Mouse (Mus musculus): ENCODE measurements around the gene Itsn1. TPM values are rescaled to one million over a fixed set of nuclear protein-coding genes. Genes with fewer than 3 reads are reported as not detected.

The Itsn1 gene
- polyA plus RNA-seq, 2 experiments: 24.8 to 46.6 TPM

DNA sequence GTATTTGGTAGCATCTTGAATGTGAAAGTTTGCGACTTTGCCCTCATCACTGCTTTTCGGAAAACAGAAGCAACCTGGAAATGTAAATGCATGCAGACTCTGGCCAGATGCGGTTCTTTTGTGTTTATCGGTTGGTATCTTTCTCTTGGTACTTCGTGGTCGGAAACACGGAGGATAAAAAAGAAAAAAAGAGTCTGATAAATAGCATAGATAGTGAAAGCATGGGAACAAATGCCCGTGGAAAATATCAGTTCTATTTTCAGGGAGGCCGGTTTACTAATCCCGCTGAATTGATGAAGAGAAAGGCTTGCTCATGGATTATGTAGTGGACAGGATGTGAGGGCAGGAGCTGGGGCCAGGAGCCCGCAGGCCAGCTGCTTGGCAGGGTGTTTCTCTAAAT is 1.4 kb downstream of the Itsn1 start:
- H3K9ac ChIP-seq (ENCODE audit: low read depth, low read length, severe bottlenecking): peak overlapping the region; percentile 93

DNA sequence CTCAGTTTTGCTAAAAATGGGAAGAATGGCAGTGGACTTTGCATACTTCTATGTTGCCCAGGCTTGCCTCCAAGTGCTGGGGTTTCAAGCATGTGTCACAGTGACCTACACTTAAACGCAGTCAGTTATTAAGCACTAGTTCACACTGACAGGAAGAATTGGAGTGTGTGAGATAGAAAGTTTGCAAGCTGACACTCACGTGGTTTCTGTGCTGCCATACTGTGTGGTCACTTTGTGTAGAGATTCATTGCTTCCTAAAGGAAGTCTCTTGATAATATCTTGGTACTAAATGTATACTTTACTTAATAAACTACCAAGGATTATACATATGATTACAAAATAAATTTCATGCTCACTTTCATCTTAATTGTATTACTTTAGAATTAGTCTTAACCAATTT is 3.7 kb downstream of the Itsn1 start:
- Histone ChIP-seq H3K9ac (ENCODE audit: low read depth, low read length, severe bottlenecking) (no peak overlapping the region), H3K36me3 (ENCODE audit: control insufficient read depth, insufficient read depth, low read length) (no peaks in the 10 kb centered on the region), H3K4me2 (replicated peaks; ENCODE audit: low read depth, low read length, severe bottlenecking) (no peak overlapping the region), H3K27me3 (ENCODE audit: control insufficient read depth, insufficient read depth, low read length) (no peaks in the 10 kb centered on the region), H3K27ac (replicated peaks; ENCODE audit: low read depth, low read length) (no peak overlapping the region), H3K4me1 (ENCODE audit: control insufficient read depth, insufficient read depth, low read length) (peaks cover 16% of the 10 kb centered on the region), H3K4me3 (replicated peaks; ENCODE audit: low read length) (no peak overlapping the region), H3K9me3 (ENCODE audit: control insufficient read depth, low read length) (no peaks in the 10 kb centered on the region)
- 66% methylated on average over 2 of the region's 2 CpGs for WGBS
- no peak for TF ChIP-seq POLR2A (IDR thresholded peaks at IDR 0.05; ENCODE audit: borderline replicate concordance, extremely low read depth, insufficient read depth, insufficient read length)
- DNase-seq (ENCODE audit: low spot score) (no peak), ATAC-seq (ENCODE audit: low FRiP score, low read depth) (no peak)

More for the DNA sequence above, 1.4 kb downstream of the Itsn1 start:
- Histone ChIP-seq H3K36me3 (ENCODE audit: control insufficient read depth, insufficient read depth, low read length) (no peaks in the 10 kb centered on the region), H3K27me3 (ENCODE audit: control insufficient read depth, insufficient read depth, low read length) (no peaks in the 10 kb centered on the region), H3K4me3 (replicated peaks; ENCODE audit: low read length) (peak overlapping the region; percentile 80), H3K4me2 (replicated peaks; ENCODE audit: low read depth, low read length, severe bottlenecking) (peak overlapping the region; percentile 78), H3K9me3 (ENCODE audit: control insufficient read depth, low read length) (no peaks in the 10 kb centered on the region), H3K27ac (replicated peaks; ENCODE audit: low read depth, low read length) (peak overlapping the region; percentile 87; the same call in 1 of the 2 replicates), H3K4me1 (ENCODE audit: control insufficient read depth, insufficient read depth, low read length) (peaks cover 30% of the 10 kb centered on the region)
- no peak for ATAC-seq (ENCODE audit: low FRiP score, low read depth)
- no peak for DNase-seq (ENCODE audit: low spot score)
- no peak for TF ChIP-seq POLR2A (IDR thresholded peaks at IDR 0.05; ENCODE audit: borderline replicate concordance, extremely low read depth, insufficient read depth, insufficient read length)
- WGBS: 1% methylated on average over 11 of the region's 11 CpGs

DNA sequence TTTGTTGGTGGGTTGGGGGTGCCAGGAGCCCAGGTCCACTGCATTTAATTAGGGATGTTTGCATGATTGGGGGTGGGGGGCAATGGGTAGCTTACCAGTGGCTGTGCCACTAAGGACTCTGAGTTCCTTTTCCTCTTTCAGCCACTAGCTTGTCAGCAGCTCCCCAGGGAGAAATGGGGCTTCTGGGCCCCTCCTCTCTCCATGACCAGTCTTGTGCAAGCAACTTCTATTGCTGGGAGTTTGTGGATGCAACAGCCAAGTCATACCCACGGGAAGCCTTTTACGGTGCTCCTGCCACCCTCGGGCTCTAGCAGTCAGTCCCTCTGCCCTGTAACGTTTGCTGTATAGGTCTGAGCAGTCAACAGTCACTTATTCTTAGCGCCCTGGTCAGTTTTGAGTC is 5.7 kb downstream of the Itsn1 start:
- no peaks in the 10 kb centered on the region for H3K36me3 ChIP-seq (ENCODE audit: control insufficient read depth, insufficient read depth, low read length)
- no peak for TF ChIP-seq POLR2A (IDR thresholded peaks at IDR 0.05; ENCODE audit: borderline replicate concordance, extremely low read depth, insufficient read depth, insufficient read length)
- no peak for ATAC-seq (ENCODE audit: low FRiP score, low read depth)
- no peak overlapping the region for H3K4me2 ChIP-seq (replicated peaks; ENCODE audit: low read depth, low read length, severe bottlenecking)
- no peak overlapping the region for H3K9ac ChIP-seq (ENCODE audit: low read depth, low read length, severe bottlenecking)
- H3K27ac ChIP-seq (replicated peaks; ENCODE audit: low read depth, low read length): no peak overlapping the region
- DNase-seq (ENCODE audit: low spot score): peak; percentile 12
- H3K9me3 ChIP-seq (ENCODE audit: control insufficient read depth, low read length): no peaks in the 10 kb centered on the region
- no peak overlapping the region for H3K4me3 ChIP-seq (replicated peaks; ENCODE audit: low read length)
- H3K27me3 ChIP-seq (ENCODE audit: control insufficient read depth, insufficient read depth, low read length): no peaks in the 10 kb centered on the region
- H3K4me1 ChIP-seq (ENCODE audit: control insufficient read depth, insufficient read depth, low read length): peaks cover 15% of the 10 kb centered on the region
- WGBS: 56% methylated on average over 5 of the region's 5 CpGs

DNA sequence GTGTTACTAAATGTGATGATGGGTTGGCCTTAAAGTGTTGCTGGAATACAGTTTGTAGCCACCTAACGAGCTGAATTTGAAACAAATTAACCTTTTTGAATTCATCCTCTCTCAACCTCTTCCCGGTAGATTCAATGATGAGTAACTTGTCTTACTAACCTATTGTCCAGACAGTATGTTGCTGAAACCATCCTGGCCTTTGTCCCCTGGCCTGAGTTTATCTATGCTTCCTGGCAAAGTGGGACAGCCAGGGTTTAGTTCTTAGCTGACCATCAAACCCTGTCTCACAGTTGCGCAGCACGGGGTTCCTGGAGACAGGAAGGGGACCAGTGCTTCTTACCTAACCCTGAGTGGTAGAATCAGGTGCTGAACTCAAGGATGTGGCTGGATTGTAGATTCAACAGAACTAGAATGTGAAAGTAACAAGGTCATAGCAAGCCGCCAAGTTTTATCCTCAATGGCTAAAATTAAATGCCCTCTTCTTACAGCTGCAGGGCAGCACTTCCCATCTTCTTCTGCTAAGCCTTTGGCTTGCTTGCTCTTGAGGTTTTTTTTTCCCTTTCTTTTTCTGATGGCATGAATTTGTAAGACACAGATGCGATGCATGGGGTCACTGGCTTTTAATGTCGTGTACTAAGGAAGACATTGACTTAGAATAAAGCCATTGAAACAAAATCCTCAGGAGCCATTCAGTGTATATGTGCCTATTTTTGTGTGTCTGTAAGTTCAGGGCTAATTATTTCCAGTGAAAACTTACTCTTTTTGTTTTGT is 7.2 kb downstream of the Itsn1 start:
- 81% methylated on average over 7 of the region's 7 CpGs for WGBS
- Histone ChIP-seq H3K9ac (ENCODE audit: low read depth, low read length, severe bottlenecking) (no peak overlapping the region), H3K4me2 (replicated peaks; ENCODE audit: low read depth, low read length, severe bottlenecking) (no peak overlapping the region), H3K9me3 (ENCODE audit: control insufficient read depth, low read length) (no peaks in the 10 kb centered on the region), H3K36me3 (ENCODE audit: control insufficient read depth, insufficient read depth, low read length) (no peaks in the 10 kb centered on the region), H3K27ac (replicated peaks; ENCODE audit: low read depth, low read length) (no peak overlapping the region), H3K4me1 (ENCODE audit: control insufficient read depth, insufficient read depth, low read length) (peaks cover 8% of the 10 kb centered on the region), H3K4me3 (replicated peaks; ENCODE audit: low read length) (no peak overlapping the region), H3K27me3 (ENCODE audit: control insufficient read depth, insufficient read depth, low read length) (no peaks in the 10 kb centered on the region)
- DNase-seq (ENCODE audit: low spot score) (no peak), ATAC-seq (ENCODE audit: low FRiP score, low read depth) (no peak)
- TF ChIP-seq POLR2A (IDR thresholded peaks at IDR 0.05; ENCODE audit: borderline replicate concordance, extremely low read depth, insufficient read depth, insufficient read length): no peak

DNA sequence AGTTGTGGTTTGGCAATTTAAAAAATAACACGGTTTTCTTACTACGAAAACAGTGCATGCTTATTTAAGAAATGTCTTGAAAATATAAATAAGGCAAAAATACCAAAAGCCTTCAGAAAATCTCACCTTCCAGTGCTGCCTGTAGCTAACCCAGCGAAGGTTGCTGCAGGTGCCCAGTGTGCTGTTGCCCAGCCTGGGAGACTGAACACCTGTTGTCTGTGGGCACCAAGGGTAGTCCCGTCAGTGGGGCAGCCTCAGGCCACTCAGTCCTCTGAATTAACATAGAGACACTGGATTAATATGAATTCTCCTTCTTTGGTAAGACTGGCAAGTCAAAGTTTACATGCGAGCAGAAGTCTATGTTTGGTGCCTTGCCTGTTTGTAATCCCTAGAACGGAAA is 9.4 kb downstream of the Itsn1 start:
- no peak for TF ChIP-seq POLR2A (IDR thresholded peaks at IDR 0.05; ENCODE audit: borderline replicate concordance, extremely low read depth, insufficient read depth, insufficient read length)
- WGBS: 87% methylated on average over 6 of the region's 6 CpGs

More for the DNA sequence above, 9.4 kb downstream of the Itsn1 start:
- H3K27me3 ChIP-seq (ENCODE audit: control insufficient read depth, insufficient read depth, low read length): no peaks in the 10 kb centered on the region
- H3K4me2 ChIP-seq (replicated peaks; ENCODE audit: low read depth, low read length, severe bottlenecking): no peak overlapping the region
- ATAC-seq (ENCODE audit: low FRiP score, low read depth) (no peak), DNase-seq (ENCODE audit: low spot score) (no peak)
- no peak overlapping the region for H3K27ac ChIP-seq (replicated peaks; ENCODE audit: low read depth, low read length)
- no peaks in the 10 kb centered on the region for H3K9me3 ChIP-seq (ENCODE audit: control insufficient read depth, low read length)
- H3K4me3 ChIP-seq (replicated peaks; ENCODE audit: low read length): no peak overlapping the region
- H3K4me1 ChIP-seq (ENCODE audit: control insufficient read depth, insufficient read depth, low read length): no peaks in the 10 kb centered on the region; the same call in 1 of the 2 replicates
- no peak overlapping the region for H3K9ac ChIP-seq (ENCODE audit: low read depth, low read length, severe bottlenecking)
- no peaks in the 10 kb centered on the region for H3K36me3 ChIP-seq (ENCODE audit: control insufficient read depth, insufficient read depth, low read length)
